Mouse (Mus musculus) cerebellum, adult 2 months (tissue): Measurements from ENCODE around the gene Sik3. TPM values are rescaled to one million over a fixed set of nuclear protein-coding genes. Genes with fewer than 3 reads are reported as not detected.

Source experiments
- DNase-seq, 2 experiments: peaks; one replicate each; pipeline ENCODE4 v3.0.0; 2021
- H3K27ac ChIP-seq: fragments of 200-500 bp; 2 replicates; pipeline ENCODE4 v1.5.1; 2012; ENCODE audit warnings: low read length, control low read depth, inconsistent platforms; ENCODE audit not compliant: insufficient read depth
- H3K27me3 ChIP-seq: fragments of 200-500 bp; 2 replicates; pipeline ENCODE4 v1.6.1; 2012; ENCODE audit warnings: inconsistent platforms, mild to moderate bottlenecking, low read length, moderate library complexity; ENCODE audit not compliant: control insufficient read depth, insufficient read depth
- H3K4me1 ChIP-seq: fragments of 200-500 bp; 2 replicates; pipeline ENCODE4 v1.6.1; 2011; ENCODE audit warnings: low read length; ENCODE audit not compliant: control insufficient read depth, insufficient read depth
- H3K4me3 ChIP-seq: fragments of 200-500 bp; replicated peaks from 2 replicates; pipeline ENCODE3; 2011; ENCODE audit warnings: mild to moderate bottlenecking, low read depth, low read length, control low read depth; ENCODE audit not compliant: insufficient read depth
- CTCF ChIP-seq: fragments of 200-500 bp; IDR thresholded peaks from 2 replicates; pipeline ENCODE4 v1.5.1; 2011; ENCODE audit warnings: low read depth, mild to moderate bottlenecking, control low read depth, low read length, moderate library complexity, borderline replicate concordance; ENCODE audit not compliant: insufficient read depth
- POLR2A ChIP-seq: fragments of 200-500 bp; IDR thresholded peaks from 2 replicates; pipeline ENCODE4 v1.6.1; 2011; ENCODE audit warnings: low read length, control low read depth, borderline replicate concordance; ENCODE audit not compliant: insufficient read depth
- WGBS: fragments of 180-500 bp; shearing (Covaris S2); methylation state at CpG from one replicate; pipeline ENCODE4 v1.1.7; 2018; 5-methylcytosine and 5-hydroxymethylcytosine counted together
- polyA plus RNA-seq: library from polyadenylated mRNA; depleted of rRNA; stranded (reverse); fragments of >200 nt; gene quantifications from 2 replicates; pipeline ENCODE4 v1.2.3, GENCODE M21; 2012; rRNA removed

Sik3 gene
- polyA plus RNA-seq: 63.1 and 69.1 TPM in 2 replicates

DNA sequence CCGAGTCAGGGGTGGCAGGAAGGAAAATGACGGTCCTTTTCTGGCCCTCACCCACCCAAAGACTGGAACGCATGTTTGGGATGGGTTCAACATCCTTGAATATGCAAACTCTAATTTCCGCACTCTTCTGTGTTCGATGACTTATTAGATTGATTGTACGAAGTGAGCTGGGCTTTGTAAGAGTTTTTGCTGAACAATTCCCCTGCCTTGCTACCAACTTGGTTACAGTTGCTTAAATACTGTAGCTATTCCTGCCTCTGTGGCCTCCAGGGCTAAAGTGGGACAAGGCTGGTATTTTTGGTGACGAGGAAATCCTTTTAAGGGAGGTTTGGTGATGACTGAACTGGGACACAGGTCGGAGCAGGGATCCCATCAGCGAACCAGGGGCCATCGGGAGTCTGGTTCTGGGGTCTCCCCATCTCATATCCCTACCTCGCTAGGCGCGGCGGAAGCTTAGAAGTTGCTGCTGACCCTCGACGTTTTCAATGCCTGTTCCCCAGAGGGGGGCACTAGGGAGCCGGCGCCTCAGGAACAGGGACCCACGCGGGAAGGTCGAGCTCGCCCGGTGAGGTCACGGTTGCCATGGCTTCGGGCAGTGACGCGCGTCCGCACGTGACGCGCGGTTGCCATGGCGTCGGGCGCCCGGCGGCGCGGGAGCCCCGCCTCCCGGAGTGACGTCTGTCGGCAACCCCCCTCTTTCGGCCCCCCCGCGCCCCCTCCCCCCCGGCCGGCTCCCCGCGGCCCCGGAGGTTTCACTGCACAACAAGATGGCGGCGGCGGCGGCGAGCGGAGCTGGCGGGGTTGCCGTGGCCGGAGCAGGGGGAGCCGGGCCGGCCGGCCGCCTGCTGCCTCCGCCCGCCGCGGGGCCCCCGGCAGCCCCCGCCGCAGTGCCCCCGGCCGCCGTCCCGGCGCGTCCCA lies at the start of gene Sik3, which contains the start of gene Pafah1b2:
Gene Sik3 (plus strand): TSS at position 730 of the 918 bp plus-strand sequence.
Gene Pafah1b2 (minus strand): TSS at position 600 of the 918 bp plus-strand sequence.
- Histone ChIP-seq H3K27me3 (no peaks in the 10 kb centered on the region), H3K4me1 (peaks cover 6% of the 10 kb centered on the region; the same call in 1 of the 2 replicates), H3K27ac (peak within 1 kb of the TSS; percentile 89), H3K4me3 (peak within 1 kb of the TSS; percentile 81)
- peak; percentile 96 to 98 for DNase-seq
- peak; percentile 68 for TF ChIP-seq CTCF
- peak; percentile 44; the same call in 1 of the 2 replicates for TF ChIP-seq POLR2A
- 2% methylated on average over 68 of the region's 78 CpGs for WGBS

DNA sequence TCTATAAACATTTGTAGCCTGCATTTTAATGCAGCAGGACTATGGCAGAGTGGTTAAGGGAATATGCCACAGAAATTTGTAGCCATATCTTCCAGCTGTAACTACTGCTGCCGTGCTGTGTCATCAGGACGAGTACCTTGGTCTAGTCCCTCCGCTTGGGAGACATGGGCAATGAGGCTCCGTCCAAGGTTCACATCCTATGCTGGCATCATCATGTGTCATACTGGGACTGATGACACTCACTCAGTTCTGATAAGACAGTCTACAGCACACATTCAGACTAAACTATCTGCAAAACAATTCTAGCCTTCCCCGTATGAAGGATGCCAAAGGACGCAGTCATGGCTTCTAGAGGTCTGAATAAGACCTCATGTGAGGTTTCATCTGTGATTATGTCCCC lies 49.0 kb upstream of the Sik3 start:
- TF ChIP-seq POLR2A (no peak), CTCF (no peak)
- WGBS: 89% methylated on average over 6 of the region's 6 CpGs
- no peak overlapping the region for H3K27ac ChIP-seq
- peaks cover 6% of the 10 kb centered on the region for H3K4me1 ChIP-seq
- no peak for DNase-seq
- no peak overlapping the region for H3K4me3 ChIP-seq
- no peaks in the 10 kb centered on the region for H3K27me3 ChIP-seq

DNA sequence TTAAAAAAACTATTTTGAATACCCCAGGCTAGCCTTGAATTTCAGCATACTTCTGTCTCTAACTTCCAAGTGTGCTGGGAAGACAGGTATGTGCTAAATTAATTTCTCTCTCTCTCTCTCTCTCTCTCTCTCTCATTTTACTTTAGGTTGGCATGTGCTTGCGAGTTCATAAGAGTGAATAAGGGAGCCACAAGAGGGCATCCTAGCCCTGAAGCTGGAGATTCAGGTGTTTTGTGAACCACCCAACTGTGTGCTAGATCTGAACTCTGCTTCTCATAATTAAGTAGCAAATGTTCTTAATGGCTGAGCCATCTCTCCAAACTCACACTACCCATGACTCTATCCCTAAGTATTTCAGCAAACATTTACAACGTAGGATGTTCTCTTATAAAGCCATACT lies 35.7 kb upstream of the Sik3 start:
- 73% methylated on average over 2 of the region's 2 CpGs for WGBS

DNA sequence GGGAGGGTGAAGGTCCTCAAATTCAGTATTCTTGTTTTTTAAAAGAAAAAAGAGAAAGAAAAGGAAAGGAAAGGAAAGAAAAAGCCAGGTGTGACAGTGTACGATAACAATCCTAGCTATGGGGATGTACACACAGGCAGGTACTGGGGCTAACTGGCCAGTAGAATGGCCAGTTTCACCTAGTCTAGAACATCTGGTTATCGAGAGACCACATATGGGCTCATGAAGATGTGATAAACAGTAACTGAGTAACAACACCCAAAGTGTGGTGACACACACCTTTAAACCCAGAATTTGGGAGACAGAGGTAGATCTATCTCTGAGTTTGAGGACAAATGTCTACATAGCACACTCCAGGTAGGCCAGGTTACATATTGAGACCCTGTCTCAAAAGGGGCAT lies 32.8 kb upstream of the Sik3 start:
- no peak for DNase-seq
- no peak for TF ChIP-seq POLR2A
- no peak for TF ChIP-seq CTCF
- H3K4me1 ChIP-seq: no peaks in the 10 kb centered on the region
- no peak overlapping the region for H3K4me3 ChIP-seq
- 92% methylated on average over 2 of the region's 2 CpGs for WGBS
- no peaks in the 10 kb centered on the region for H3K27me3 ChIP-seq
- no peak overlapping the region for H3K27ac ChIP-seq

More for the DNA sequence above, 35.7 kb upstream of the Sik3 start:
- Histone ChIP-seq H3K27ac (no peak overlapping the region), H3K4me1 (no peaks in the 10 kb centered on the region), H3K27me3 (no peaks in the 10 kb centered on the region), H3K4me3 (no peak overlapping the region)
- TF ChIP-seq CTCF (peak; percentile 14; the same call in 1 of the 2 replicates), POLR2A (no peak)
- no peak for DNase-seq

DNA sequence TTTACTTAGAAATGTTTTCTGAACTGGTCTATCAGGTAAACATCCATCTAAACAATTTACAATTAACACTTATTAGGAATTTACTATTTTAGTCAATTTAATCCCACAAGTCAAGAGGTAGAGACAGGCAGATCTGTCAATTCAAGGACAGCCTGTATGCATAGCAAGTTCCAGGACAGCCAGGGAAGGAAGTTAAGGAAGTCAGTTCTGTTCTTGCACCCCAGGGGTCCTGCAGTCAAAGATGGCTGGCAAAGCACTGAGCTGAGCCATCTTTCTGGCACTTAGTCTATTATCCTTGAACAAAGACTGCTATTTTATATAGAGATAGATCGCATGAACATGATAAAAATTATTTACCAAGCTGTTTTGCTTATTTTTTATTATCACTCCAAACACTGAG lies 32.0 kb upstream of the Sik3 start:
- no peak for TF ChIP-seq CTCF
- no peak for TF ChIP-seq POLR2A
- H3K27me3 ChIP-seq: no peaks in the 10 kb centered on the region
- H3K27ac ChIP-seq: no peak overlapping the region
- WGBS: 69% methylated on average over 1 of the region's 1 CpGs
- H3K4me3 ChIP-seq: no peak overlapping the region
- no peak for DNase-seq
- H3K4me1 ChIP-seq: no peaks in the 10 kb centered on the region; the same call in 1 of the 2 replicates

DNA sequence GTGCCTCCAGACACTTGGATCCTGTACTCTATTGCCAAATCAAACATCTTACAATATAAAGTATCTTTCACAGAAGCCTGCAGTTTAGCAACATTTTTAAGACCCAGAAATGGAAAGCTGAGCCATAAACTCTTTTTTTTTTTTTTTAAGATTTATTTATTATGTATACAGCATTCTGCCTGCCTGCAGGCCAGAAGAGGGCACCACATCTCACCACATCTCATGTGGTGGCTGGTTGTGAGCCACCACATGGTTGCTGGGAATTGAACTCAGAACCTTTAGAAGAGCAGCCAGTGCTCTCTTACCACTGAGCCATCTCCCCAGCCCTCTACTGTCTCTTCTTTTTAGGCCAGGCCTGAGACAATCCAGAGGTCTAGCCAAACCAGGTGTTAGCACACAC lies 31.3 kb upstream of the Sik3 start:
- no peak overlapping the region for H3K27ac ChIP-seq
- no peak for DNase-seq
- TF ChIP-seq POLR2A (no peak), CTCF (no peak)
- no peaks in the 10 kb centered on the region for H3K27me3 ChIP-seq
- H3K4me1 ChIP-seq: no peaks in the 10 kb centered on the region; the same call in 1 of the 2 replicates
- no peak overlapping the region for H3K4me3 ChIP-seq

DNA sequence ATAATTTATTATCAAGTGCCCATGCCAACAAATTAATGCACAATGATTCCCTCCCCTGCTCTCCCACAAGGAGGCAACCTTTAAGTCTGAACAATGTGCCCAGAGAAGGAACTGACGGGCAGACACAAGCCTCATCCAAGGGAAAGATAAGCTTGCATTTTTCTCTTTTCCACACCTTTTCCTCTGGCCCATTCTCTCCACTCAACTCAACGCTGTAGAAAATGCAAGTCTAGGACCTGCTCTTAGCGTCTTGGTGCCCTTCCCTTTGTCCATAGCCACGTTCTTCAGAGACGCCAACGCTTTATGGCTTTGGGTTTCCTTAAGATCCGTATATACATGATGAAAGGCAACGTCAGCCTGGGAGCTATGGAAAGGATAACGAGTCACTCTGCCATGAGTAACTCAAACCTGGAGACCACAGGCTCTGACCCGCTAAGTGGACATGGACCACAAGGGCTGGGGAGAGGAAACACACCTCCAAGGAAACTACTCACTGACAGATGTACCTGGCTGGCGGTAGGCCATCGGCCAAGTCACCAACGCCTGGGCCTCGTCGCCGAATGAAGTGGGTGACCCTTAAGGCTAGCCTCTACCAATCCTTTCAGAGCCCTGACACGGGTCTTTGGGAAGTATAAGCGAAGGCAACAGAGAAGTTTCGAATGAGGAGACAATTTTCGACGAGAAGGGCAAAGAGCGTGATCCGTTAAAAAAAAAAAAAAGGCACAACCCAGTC lies 28.8 kb upstream of the Sik3 start:
- H3K4me3 ChIP-seq: peak overlapping the region; percentile 79
- H3K27me3 ChIP-seq: no peaks in the 10 kb centered on the region
- peak; percentile 53 to 59 for DNase-seq
- TF ChIP-seq POLR2A (no peak), CTCF (no peak)
- H3K27ac ChIP-seq: peak overlapping the region; percentile 41; the same call in 1 of the 2 replicates
- H3K4me1 ChIP-seq: no peaks in the 10 kb centered on the region; the same call in 1 of the 2 replicates
- under 1% methylated on average over 23 of the region's 23 CpGs for WGBS
